19 mouse cellular contexts compared by ENCODE assay signal in genomic region chr2:144946468-144946867, GRCm38 (mm10).
A peak's percentile ranks its signal among the peaks of the same experiment; 100 is the strongest.
DNase-seq lines count a peak whose midpoint lies in the region; ATAC-seq and TF ChIP-seq lines count a peak whose summit lies in the region.
"Had no signal": no experiment of that assay in that cellular context is flagged by ENCODE, and none has a peak within 500 bp of the region (broad histone marks: within the 10 kb centered on the region; RNA-seq: fewer than 3 reads in every experiment).

No protein-coding gene starts in this region.

- no peak overlapping the region for H3K4me3 ChIP-seq in forebrain, embryonic 16.5 days (replicated peaks; ENCODE audit: low read length)
- H3K4me3 ChIP-seq in forebrain, embryonic 10.5 days = no peak overlapping the region
- no peak overlapping the region for H3K4me3 ChIP-seq in intestine, embryonic 15.5 days (replicated peaks)
- no peak overlapping the region for H3K4me3 ChIP-seq in intestine, embryonic 16.5 days (ENCODE audit: low read length)
- no peak overlapping the region for H3K4me3 ChIP-seq in lung, embryonic 16.5 days (ENCODE audit: low read length)
- H3K4me3 ChIP-seq in lung, adult 2 months (replicated peaks; ENCODE audit: extremely low read depth, low read depth, low read length) = no peak overlapping the region
- H3K4me3 ChIP-seq: embryonic facial prominence, embryonic 12.5 days; forebrain, embryonic 13.5 days; heart, embryonic 13.5 days; hindbrain, embryonic 15.5 days had no signal

- H3K4me2 ChIP-seq in forebrain, embryonic 16.5 days (ENCODE audit: low read length) = no peak overlapping the region
- no peak overlapping the region for H3K4me2 ChIP-seq in intestine, embryonic 15.5 days (replicated peaks)
- H3K4me2 ChIP-seq in intestine, embryonic 16.5 days (ENCODE audit: low read depth, low read length) = no peak overlapping the region
- no peak overlapping the region for H3K4me2 ChIP-seq in lung, embryonic 16.5 days (ENCODE audit: low read depth, low read length)
- H3K4me2 ChIP-seq: embryonic facial prominence, embryonic 12.5 days; forebrain, embryonic 13.5 days; heart, embryonic 13.5 days; hindbrain, embryonic 15.5 days had no signal

- 88% methylated on average over 1 of the region's 1 CpGs for WGBS in forebrain, embryonic 16.5 days
- 95% methylated on average over 1 of the region's 1 CpGs for WGBS in forebrain, embryonic 10.5 days
- 78% methylated on average over 1 of the region's 1 CpGs for WGBS in intestine, embryonic 15.5 days
- 70% methylated on average over 1 of the region's 1 CpGs for WGBS in intestine, embryonic 16.5 days
- WGBS in lung, embryonic 16.5 days = 55% methylated on average over 1 of the region's 1 CpGs
- 85% methylated on average over 1 of the region's 1 CpGs for WGBS in lung, adult 2 months

- H3K36me3 ChIP-seq in forebrain, embryonic 16.5 days (ENCODE audit: control insufficient read depth, insufficient read depth) = no peaks in the 10 kb centered on the region
- H3K36me3 ChIP-seq in forebrain, embryonic 10.5 days (replicated peaks) = no peaks in the 10 kb centered on the region
- H3K36me3 ChIP-seq in intestine, embryonic 15.5 days = no peaks in the 10 kb centered on the region
- H3K36me3 ChIP-seq in intestine, embryonic 16.5 days (ENCODE audit: control insufficient read depth, insufficient read depth, low read length) = no peaks in the 10 kb centered on the region
- H3K36me3 ChIP-seq in lung, embryonic 16.5 days (ENCODE audit: control insufficient read depth, insufficient read depth, low read length) = no peaks in the 10 kb centered on the region
- H3K36me3 ChIP-seq: embryonic facial prominence, embryonic 12.5 days; heart, embryonic 13.5 days; hindbrain, embryonic 15.5 days had no signal

- no peaks in the 10 kb centered on the region for H3K4me1 ChIP-seq in forebrain, embryonic 16.5 days (replicated peaks; ENCODE audit: control insufficient read depth, insufficient read depth, low read length)
- no peaks in the 10 kb centered on the region for H3K4me1 ChIP-seq in forebrain, embryonic 10.5 days
- H3K4me1 ChIP-seq in intestine, embryonic 15.5 days (replicated peaks) = no peaks in the 10 kb centered on the region
- H3K4me1 ChIP-seq in intestine, embryonic 16.5 days (ENCODE audit: control insufficient read depth, insufficient read depth, low read length) = 0 out of 2 replicates have a peak, but pooled peaks cover 2% of the 10 kb centered on the region
- H3K4me1 ChIP-seq in lung, embryonic 16.5 days (replicated peaks; ENCODE audit: control insufficient read depth, insufficient read depth, low read length) = no peaks in the 10 kb centered on the region
- no peaks in the 10 kb centered on the region for H3K4me1 ChIP-seq in lung, adult 2 months (ENCODE audit: control insufficient read depth, insufficient read depth, low read length)
- H3K4me1 ChIP-seq: embryonic facial prominence, embryonic 12.5 days; forebrain, embryonic 13.5 days; heart, embryonic 13.5 days; hindbrain, embryonic 15.5 days had no signal

- H3K27me3 ChIP-seq in forebrain, embryonic 16.5 days (replicated peaks; ENCODE audit: control insufficient read depth, insufficient read depth, low read length) = no peaks in the 10 kb centered on the region
- no peaks in the 10 kb centered on the region for H3K27me3 ChIP-seq in forebrain, embryonic 10.5 days (ENCODE audit: poor library complexity, severe bottlenecking)
- no peaks in the 10 kb centered on the region for H3K27me3 ChIP-seq in intestine, embryonic 15.5 days (replicated peaks)
- H3K27me3 ChIP-seq in intestine, embryonic 16.5 days (replicated peaks; ENCODE audit: control insufficient read depth, insufficient read depth, low read length) = no peaks in the 10 kb centered on the region
- no peaks in the 10 kb centered on the region for H3K27me3 ChIP-seq in lung, embryonic 16.5 days (ENCODE audit: control insufficient read depth, insufficient read depth, low read depth, low read length)
- H3K27me3 ChIP-seq: embryonic facial prominence, embryonic 12.5 days; forebrain, embryonic 13.5 days; heart, embryonic 13.5 days; hindbrain, embryonic 15.5 days had no signal

- no peak overlapping the region for H3K27ac ChIP-seq in forebrain, embryonic 16.5 days (ENCODE audit: low read length)
- H3K27ac ChIP-seq in forebrain, embryonic 10.5 days = no peak overlapping the region
- H3K27ac ChIP-seq in intestine, embryonic 15.5 days = no peak overlapping the region
- no peak overlapping the region for H3K27ac ChIP-seq in intestine, embryonic 16.5 days (ENCODE audit: low read length)
- H3K27ac ChIP-seq in lung, embryonic 16.5 days (ENCODE audit: low read length) = no peak overlapping the region
- H3K27ac ChIP-seq: embryonic facial prominence, embryonic 12.5 days; forebrain, embryonic 13.5 days; heart, embryonic 13.5 days; hindbrain, embryonic 15.5 days had no signal

- TF ChIP-seq POLR2A in lung, adult 2 months (IDR thresholded peaks at IDR 0.05; ENCODE audit: borderline replicate concordance, extremely low read depth, low read depth, low read length) = no peak

- no peaks in the 10 kb centered on the region for H3K9me3 ChIP-seq in forebrain, embryonic 16.5 days (ENCODE audit: control insufficient read depth, low read length)
- no peaks in the 10 kb centered on the region for H3K9me3 ChIP-seq in forebrain, embryonic 10.5 days
- no peaks in the 10 kb centered on the region for H3K9me3 ChIP-seq in intestine, embryonic 15.5 days
- no peaks in the 10 kb centered on the region for H3K9me3 ChIP-seq in intestine, embryonic 16.5 days (ENCODE audit: control insufficient read depth, low read length)
- H3K9me3 ChIP-seq in lung, embryonic 16.5 days (ENCODE audit: control insufficient read depth, low read length) = no peaks in the 10 kb centered on the region
- H3K9me3 ChIP-seq: embryonic facial prominence, embryonic 12.5 days; forebrain, embryonic 13.5 days; heart, embryonic 13.5 days; hindbrain, embryonic 15.5 days had no signal

- no peak overlapping the region for H3K9ac ChIP-seq in forebrain, embryonic 16.5 days (replicated peaks; ENCODE audit: low read depth, low read length)
- H3K9ac ChIP-seq in intestine, embryonic 15.5 days = no peak overlapping the region
- no peak overlapping the region for H3K9ac ChIP-seq in intestine, embryonic 16.5 days (ENCODE audit: low read depth, low read length)
- H3K9ac ChIP-seq in lung, embryonic 16.5 days (ENCODE audit: low read length) = no peak overlapping the region
- H3K9ac ChIP-seq: embryonic facial prominence, embryonic 12.5 days; forebrain, embryonic 13.5 days; heart, embryonic 13.5 days; hindbrain, embryonic 15.5 days had no signal

- TF ChIP-seq CTCF in lung, adult 2 months (IDR thresholded peaks at IDR 0.05; ENCODE audit: insufficient read depth, low read length) = no peak

- ATAC-seq in forebrain, embryonic 16.5 days = peak; percentile 54; the same call in 1 of the 2 replicates
- peak; percentile 75 for ATAC-seq in intestine, embryonic 15.5 days
- no peak for ATAC-seq in intestine, embryonic 16.5 days
- peak; percentile 45 for ATAC-seq in lung, embryonic 16.5 days (ENCODE audit: low read depth)
- ATAC-seq in megakaryocyte progenitor cell, adult 5-6 weeks (replicated peaks; ENCODE audit: poor library complexity) = no peak
- ATAC-seq: forebrain, embryonic 13.5 days had no signal

- DNase-seq in forebrain, embryonic 10.5 days (ENCODE audit: extremely low spot score, low spot score) = no peak
- no peak for DNase-seq in lung, adult 2 months
- DNase-seq: adrenal gland, postnatal 10 days; B cell, adult 2 months; cerebellum, adult 11-12 months; cerebellum, adult 9-10 months; cerebellum, postnatal 25 days; gastrocnemius, postnatal 36 days; heart, adult 11 months; heart, postnatal 36 days had no signal

Comparison
In these comparisons a context has a peak if more than half of its experiments do, and no peak if none do; other contexts are left out.
1. ATAC-seq: peak in forebrain, embryonic 16.5 days (single experiment), intestine, embryonic 15.5 days (single experiment) and lung, embryonic 16.5 days (single experiment); none in intestine, embryonic 16.5 days (single experiment) and megakaryocyte progenitor cell, adult 5-6 weeks (single experiment).